Mouse (Mus musculus) stomach, embryonic 16.5 days (tissue): ENCODE data around the gene Midn. TPM values are rescaled to one million over a fixed set of nuclear protein-coding genes. Genes with fewer than 3 reads are reported as not detected.

Source experiments
- ATAC-seq: fragments of 200-750 bp; cut with Nextera tagmentation; 2 replicates; pipeline ENCODE4 v1.8.0; 2017; ENCODE audit warnings: moderate number of reproducible peaks, moderate TSS enrichment; ENCODE audit not compliant: insufficient read depth, low FRiP score
- H3K27ac ChIP-seq: fragments of 300-500 bp; sonication (generic); 2 replicates; pipeline ENCODE4 v1.5.1; 2014; ENCODE audit warnings: low read length
- H3K27me3 ChIP-seq: fragments of 300-500 bp; sonication (generic); 2 replicates; pipeline ENCODE4 v1.6.1; 2014; ENCODE audit warnings: low read length, control low read depth, mixed read lengths; ENCODE audit not compliant: control insufficient read depth, insufficient read depth
- H3K36me3 ChIP-seq: fragments of 300-500 bp; sonication (generic); 2 replicates; pipeline ENCODE4 v1.6.1; 2014; ENCODE audit warnings: low read length; ENCODE audit not compliant: control insufficient read depth, insufficient read depth
- H3K4me1 ChIP-seq: fragments of 300-500 bp; sonication (generic); 2 replicates; pipeline ENCODE4 v1.6.1; 2014; ENCODE audit warnings: low read length, control low read depth, mixed read lengths; ENCODE audit not compliant: control insufficient read depth, insufficient read depth
- H3K4me2 ChIP-seq: fragments of 300-500 bp; sonication (generic); 2 replicates; pipeline ENCODE4 v1.6.1; 2014; ENCODE audit warnings: low read depth, low read length, mixed read lengths
- H3K4me3 ChIP-seq: fragments of 300-500 bp; sonication (generic); replicated peaks from 2 replicates; pipeline ENCODE4 v1.5.1; 2014; ENCODE audit warnings: mild to moderate bottlenecking, low read length
- H3K9ac ChIP-seq: fragments of 300-500 bp; sonication (generic); 2 replicates; pipeline ENCODE4 v1.6.1; 2014; ENCODE audit warnings: low read length
- H3K9me3 ChIP-seq: fragments of 300-500 bp; sonication (generic); replicated peaks from 2 replicates; pipeline ENCODE4 v1.6.1; 2016; ENCODE audit warnings: low read length, control low read depth; ENCODE audit not compliant: control insufficient read depth
- WGBS: fragments of 180-500 bp; shearing (Covaris S2); extraction: QIAGEN DNeasy Blood & Tissue Kit; methylation state at CpG from one replicate; pipeline ENCODE4 v1.1.7; 2014; 5-methylcytosine and 5-hydroxymethylcytosine counted together
- polyA plus RNA-seq: library from polyadenylated mRNA; unstranded; fragments of >200 nt; fragmentation: Nextera tagmentation; extraction: Ambion mirVana; gene quantifications from 2 replicates; pipeline ENCODE4 v1.2.1, GENCODE M21; 2015

Gene Midn
- polyA plus RNA-seq, 1 experiment from 2014 or later, result 9.8 TPM

DNA sequence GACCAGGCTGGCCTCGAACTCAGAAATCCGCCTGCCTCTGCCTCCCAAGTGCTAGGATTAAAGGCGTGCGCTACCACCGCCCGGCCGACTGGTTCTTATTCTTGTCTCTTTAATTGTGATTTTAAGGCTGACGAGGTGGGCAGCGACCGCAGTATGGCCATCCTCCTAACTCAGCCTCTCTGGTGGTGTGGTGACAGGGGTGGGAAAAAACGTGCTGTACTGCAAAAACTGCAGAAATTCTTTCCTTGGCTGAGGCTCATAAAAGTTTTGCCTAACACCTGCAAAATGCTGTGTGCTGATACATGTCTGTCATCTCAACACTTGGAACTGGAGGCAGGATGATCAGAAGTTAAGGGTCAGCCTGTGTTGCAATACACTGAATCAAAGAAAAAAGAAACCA is 25.3 kb downstream of the Midn start:
- Histone ChIP-seq H3K27me3 (no peaks in the 10 kb centered on the region), H3K9ac (peak overlapping the region; percentile 78), H3K4me3 (peak overlapping the region; percentile 67), H3K4me1 (peaks cover 17% of the 10 kb centered on the region), H3K27ac (peak overlapping the region; percentile 93), H3K9me3 (no peaks in the 10 kb centered on the region), H3K36me3 (peaks cover 14% of the 10 kb centered on the region; the same call in 1 of the 2 replicates), H3K4me2 (peak overlapping the region; percentile 49)
- no peak for ATAC-seq
- WGBS, result 14% methylated on average over 11 of the region's 11 CpGs

DNA sequence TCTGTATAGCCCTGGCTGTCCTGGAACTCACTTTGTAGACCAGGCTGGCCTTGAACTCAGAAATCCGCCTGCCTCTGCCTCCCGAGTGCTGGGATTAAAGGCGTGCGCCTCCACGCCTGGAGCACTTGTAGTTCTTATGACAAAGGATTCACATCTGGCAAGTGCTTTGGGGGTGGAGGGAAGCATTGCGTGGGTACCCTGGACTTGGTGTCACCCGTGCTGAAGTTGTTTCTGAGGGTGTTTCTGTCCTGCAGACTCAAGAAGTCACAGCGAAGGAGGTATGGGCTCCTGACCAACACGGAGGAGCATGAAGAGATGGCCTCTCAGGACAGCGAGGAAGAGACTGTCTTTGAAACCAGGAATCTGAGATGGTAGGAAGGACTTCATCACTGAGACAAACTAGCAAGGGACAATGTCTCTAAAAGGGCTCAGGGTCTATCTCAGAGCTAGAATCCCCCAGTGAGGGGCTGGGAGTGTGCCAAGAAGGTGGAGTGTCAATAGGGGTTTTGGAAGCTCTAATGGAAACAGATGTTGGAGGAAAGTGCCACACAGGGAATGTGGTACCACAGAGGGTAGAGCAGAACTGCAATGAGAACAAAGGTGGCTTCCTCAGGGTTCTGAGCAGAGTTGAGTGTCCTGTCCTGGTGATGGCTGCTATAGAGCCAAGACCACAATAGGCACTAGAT is 26.0 kb downstream of the Midn start:
- ATAC-seq, result no peak
- Histone ChIP-seq H3K4me3 (no peak overlapping the region), H3K4me2 (no peak overlapping the region), H3K4me1 (peaks cover 11% of the 10 kb centered on the region), H3K36me3 (peaks cover 14% of the 10 kb centered on the region; the same call in 1 of the 2 replicates), H3K27me3 (no peaks in the 10 kb centered on the region), H3K27ac (no peak overlapping the region), H3K9me3 (no peaks in the 10 kb centered on the region), H3K9ac (no peak overlapping the region)
- WGBS, result 84% methylated on average over 10 of the region's 10 CpGs

GRCm38 (mm10) chr10:80174705-80175104 is 26.6 kb downstream of the Midn start:
- peaks cover 10% of the 10 kb centered on the region for H3K4me1 ChIP-seq
- H3K27me3 ChIP-seq, result no peaks in the 10 kb centered on the region
- no peak overlapping the region for H3K4me3 ChIP-seq
- ATAC-seq, result no peak
- H3K4me2 ChIP-seq, result no peak overlapping the region
- H3K27ac ChIP-seq, result no peak overlapping the region
- 53% methylated on average over 2 of the region's 2 CpGs for WGBS
- H3K9ac ChIP-seq, result no peak overlapping the region
- no peaks in the 10 kb centered on the region for H3K9me3 ChIP-seq
- H3K36me3 ChIP-seq, result peaks cover 14% of the 10 kb centered on the region; the same call in 1 of the 2 replicates

- Histone ChIP-seq H3K27ac (no peak overlapping the region), H3K36me3 (peaks cover 9% of the 10 kb centered on the region; the same call in 1 of the 2 replicates), H3K9ac (no peak overlapping the region), H3K4me2 (no peak overlapping the region), H3K27me3 (no peaks in the 10 kb centered on the region), H3K4me3 (no peak overlapping the region), H3K4me1 (peaks cover 20% of the 10 kb centered on the region), H3K9me3 (no peaks in the 10 kb centered on the region)
- ATAC-seq, result no peak
- 22% methylated on average over 4 of the region's 4 CpGs for WGBS
Measured at GRCm38 (mm10) chr10:80175536-80176269, 27.6 kb downstream of the Midn start.

DNA sequence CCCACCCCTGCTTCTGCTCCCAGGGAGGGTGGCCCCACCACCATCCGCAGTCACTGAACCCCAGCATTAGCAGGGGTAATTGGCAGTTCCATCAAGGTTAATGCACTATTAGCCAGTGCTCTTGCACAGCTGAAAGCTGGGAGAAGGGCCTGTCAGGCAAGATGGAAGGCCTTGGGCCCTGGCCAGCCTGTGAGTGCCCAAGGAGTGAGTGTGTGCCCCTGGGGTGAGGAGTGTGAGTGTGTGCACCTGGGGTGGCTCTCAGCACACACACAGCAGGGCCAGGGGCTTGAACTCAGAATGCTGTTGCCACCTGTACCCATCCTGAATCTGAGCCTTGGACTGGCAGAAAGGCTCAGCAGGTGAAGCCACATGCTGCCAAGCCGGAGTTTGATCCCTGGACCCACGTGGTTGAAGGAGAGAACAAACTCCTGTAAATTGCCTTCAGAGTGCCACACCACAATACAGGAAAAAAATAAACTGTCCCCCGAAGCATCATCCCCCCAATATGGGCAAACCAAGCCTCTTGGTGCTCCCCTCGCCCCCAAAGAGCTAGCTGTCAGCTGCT is 28.3 kb downstream of the Midn start:
- 84% methylated on average over 5 of the region's 5 CpGs for WGBS
- Histone ChIP-seq H3K9ac (no peak overlapping the region), H3K36me3 (peaks cover 3% of the 10 kb centered on the region; the same call in 1 of the 2 replicates), H3K4me3 (no peak overlapping the region), H3K27ac (no peak overlapping the region), H3K27me3 (no peaks in the 10 kb centered on the region), H3K4me1 (peaks cover 24% of the 10 kb centered on the region), H3K4me2 (no peak overlapping the region), H3K9me3 (no peaks in the 10 kb centered on the region)
- no peak for ATAC-seq

DNA sequence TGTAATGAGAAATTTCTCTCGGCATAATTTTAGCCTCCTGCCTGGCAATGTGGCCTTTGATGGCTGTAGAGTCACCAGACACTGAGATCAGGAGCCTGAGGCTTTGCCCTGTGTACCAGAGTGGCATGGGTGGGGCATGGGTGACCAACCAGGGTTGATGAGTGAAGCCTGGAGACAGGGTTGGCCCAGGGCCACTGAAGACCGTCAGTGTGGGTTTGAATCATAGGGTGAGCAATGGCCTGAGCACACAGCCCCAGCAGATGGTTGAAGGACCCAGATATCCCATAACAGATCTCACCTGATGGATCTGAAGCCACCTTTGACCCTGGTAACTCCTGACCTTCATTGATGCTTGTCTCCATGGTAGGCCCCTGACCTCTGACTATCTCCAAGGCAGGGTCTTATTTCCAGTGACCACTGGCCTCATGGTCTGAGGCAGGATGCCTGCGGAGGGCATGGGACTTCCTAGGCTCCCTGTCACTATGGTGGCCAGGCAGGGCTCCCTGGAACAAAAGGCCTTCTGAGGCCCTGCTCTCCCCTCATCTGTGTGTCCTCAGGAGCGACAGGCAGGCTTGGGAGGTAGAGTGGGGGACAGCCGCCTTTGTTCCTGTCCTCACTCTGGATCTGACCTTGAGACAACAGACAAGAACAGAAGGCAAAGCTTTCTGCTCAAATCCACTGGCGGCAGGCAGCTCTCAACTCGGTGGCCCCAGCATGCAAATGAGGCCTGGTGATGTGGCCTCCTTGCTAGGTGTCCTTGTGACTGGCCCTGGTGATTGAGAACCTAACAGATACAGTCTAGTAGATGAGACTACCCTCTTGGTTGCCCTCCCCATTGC is 29.6 kb downstream of the Midn start:
- Histone ChIP-seq H3K9me3 (no peaks in the 10 kb centered on the region), H3K9ac (no peak overlapping the region), H3K4me2 (no peak overlapping the region), H3K27ac (no peak overlapping the region), H3K4me1 (peaks cover 14% of the 10 kb centered on the region; the same call in 1 of the 2 replicates), H3K4me3 (no peak overlapping the region), H3K27me3 (no peaks in the 10 kb centered on the region), H3K36me3 (no peaks in the 10 kb centered on the region)
- no peak for ATAC-seq
- 71% methylated on average over 7 of the region's 7 CpGs for WGBS

DNA sequence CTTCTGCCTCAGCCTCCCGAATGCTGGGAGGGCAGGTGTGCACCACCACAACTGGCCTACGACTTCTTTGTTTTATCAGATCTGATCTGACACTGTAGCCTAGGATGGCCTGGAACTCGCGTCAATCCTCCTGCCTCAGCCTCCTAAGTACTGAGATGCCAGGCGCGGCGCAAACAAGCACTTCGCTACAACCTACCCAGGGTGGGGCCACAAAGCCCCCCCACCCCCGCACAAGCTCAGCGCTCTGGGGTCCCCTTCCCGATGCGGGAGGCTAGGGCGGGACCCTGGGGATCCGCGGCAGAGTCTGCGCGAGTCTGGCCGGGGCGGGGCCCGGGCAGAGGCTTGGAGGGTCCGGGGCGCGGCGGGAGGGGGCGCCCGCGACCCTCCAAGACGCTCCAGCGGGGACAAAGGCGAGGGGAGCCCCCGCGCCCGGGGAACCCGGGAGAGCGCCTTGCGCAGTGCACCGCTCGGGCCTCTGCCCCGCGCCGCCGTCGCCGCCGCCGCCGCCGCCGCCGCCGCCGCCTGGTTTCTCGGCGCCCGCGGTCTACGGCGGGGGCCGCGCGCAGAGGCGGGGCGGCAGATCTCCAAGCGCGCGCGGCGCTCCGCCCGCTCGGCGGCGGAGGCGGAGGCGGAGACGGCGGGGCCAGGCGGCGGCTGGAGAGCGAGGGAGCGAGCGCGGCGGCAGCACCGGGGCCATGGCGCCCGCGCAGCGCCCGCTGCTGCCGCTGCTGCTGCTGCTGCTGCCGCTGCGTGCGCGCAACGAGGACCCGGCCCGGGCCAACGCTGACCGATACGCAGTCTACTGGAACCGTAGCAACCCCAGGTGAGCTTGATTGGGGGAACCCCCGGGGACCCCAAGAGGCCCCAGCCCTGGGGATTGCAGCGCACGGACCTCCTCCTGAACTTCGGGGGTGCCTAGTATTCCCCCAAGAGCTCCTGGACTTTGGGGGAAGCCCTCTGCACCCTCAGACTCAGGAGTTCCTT is 31.3 kb downstream of the Midn start, which contains the start of gene Efna2:
TSS of gene Efna2 (plus strand) at position 415 of the 984 bp plus-strand sequence.
- peaks cover 14% of the 10 kb centered on the region; the same call in 1 of the 2 replicates for H3K4me1 ChIP-seq
- H3K4me2 ChIP-seq, result peak within 1 kb of the TSS; percentile 75
- H3K9ac ChIP-seq, result peak within 1 kb of the TSS; percentile 90
- H3K27me3 ChIP-seq, result no peaks in the 10 kb centered on the region
- no peaks in the 10 kb centered on the region for H3K9me3 ChIP-seq
- peak within 1 kb of the TSS; percentile 64 for H3K4me3 ChIP-seq
- no peaks in the 10 kb centered on the region for H3K36me3 ChIP-seq
- under 1% methylated on average over 72 of the region's 106 CpGs for WGBS
- ATAC-seq, result peak; percentile 68
- peak within 1 kb of the TSS; percentile 23 for H3K27ac ChIP-seq

- H3K27me3 ChIP-seq, result no peaks in the 10 kb centered on the region
- H3K27ac ChIP-seq, result no peak overlapping the region
- peak overlapping the region; percentile 90 for H3K9ac ChIP-seq
- peaks cover 14% of the 10 kb centered on the region; the same call in 1 of the 2 replicates for H3K4me1 ChIP-seq
- peak overlapping the region; percentile 75 for H3K4me2 ChIP-seq
- H3K36me3 ChIP-seq, result no peaks in the 10 kb centered on the region
- WGBS, result 37% methylated on average over 6 of the region's 6 CpGs
- peak overlapping the region; percentile 64 for H3K4me3 ChIP-seq
- no peaks in the 10 kb centered on the region for H3K9me3 ChIP-seq
- ATAC-seq, result no peak
Measured at GRCm38 (mm10) chr10:80180288-80180687, 32.2 kb downstream of the Midn start.
